Mouse (Mus musculus) forebrain, embryonic 16.5 days (tissue): ENCODE results near the gene Scfd2. TPM values are rescaled to one million over a fixed set of nuclear protein-coding genes. Genes with fewer than 3 reads are reported as not detected.
A peak's percentile ranks its signal among the peaks of the same experiment; 100 is the strongest.

Experiments
- ATAC-seq: fragments of 200-750 bp; cut with Nextera tagmentation; 2 replicates; pipeline ENCODE4 v1.8.0; 2017; ENCODE audit warnings: mild to moderate bottlenecking, moderate library complexity
- H3K27ac ChIP-seq: fragments of 300-500 bp; sonication (generic); 2 replicates; pipeline ENCODE4 v1.5.1; 2014; ENCODE audit warnings: low read length, control low read depth
- H3K27me3 ChIP-seq: fragments of 300-500 bp; sonication (generic); replicated peaks from 2 replicates; pipeline ENCODE4 v1.6.1; 2014; ENCODE audit warnings: low read length; ENCODE audit not compliant: control insufficient read depth, insufficient read depth
- H3K36me3 ChIP-seq: fragments of 300-500 bp; sonication (generic); 2 replicates; pipeline ENCODE4 v1.6.1; 2014; ENCODE audit not compliant: control insufficient read depth, insufficient read depth
- H3K4me1 ChIP-seq: fragments of 300-500 bp; sonication (generic); replicated peaks from 2 replicates; pipeline ENCODE4 v1.6.1; 2014; ENCODE audit warnings: low read length; ENCODE audit not compliant: control insufficient read depth, insufficient read depth
- H3K4me2 ChIP-seq: fragments of 300-500 bp; sonication (generic); 2 replicates; pipeline ENCODE4 v1.6.1; 2014; ENCODE audit warnings: mild to moderate bottlenecking, low read length, control low read depth
- H3K4me3 ChIP-seq: fragments of 300-500 bp; sonication (generic); replicated peaks from 2 replicates; pipeline ENCODE4 v1.5.1; 2014; ENCODE audit warnings: mild to moderate bottlenecking, low read length, control low read depth
- H3K9ac ChIP-seq: fragments of 300-500 bp; sonication (generic); replicated peaks from 2 replicates; pipeline ENCODE4 v1.6.1; 2014; ENCODE audit warnings: low read depth, low read length, control low read depth
- H3K9me3 ChIP-seq: fragments of 300-500 bp; sonication (generic); 2 replicates; pipeline ENCODE4 v1.6.1; 2016; ENCODE audit warnings: low read length; ENCODE audit not compliant: control insufficient read depth
- WGBS: fragments of 180-500 bp; shearing (Covaris S2); extraction: QIAGEN DNeasy Blood & Tissue Kit; methylation state at CpG from one replicate; pipeline ENCODE4 v1.1.7; 2014; 5-methylcytosine and 5-hydroxymethylcytosine counted together
- polyA plus RNA-seq: library from polyadenylated mRNA; unstranded; fragments of >200 nt; fragmentation: Nextera tagmentation; extraction: Ambion mirVana; gene quantifications from 2 replicates; pipeline ENCODE4 v1.2.1, GENCODE M21; 2015

Scfd2 gene
- polyA plus RNA-seq, 1 experiment from 2014 or later: 28.4 TPM

DNA sequence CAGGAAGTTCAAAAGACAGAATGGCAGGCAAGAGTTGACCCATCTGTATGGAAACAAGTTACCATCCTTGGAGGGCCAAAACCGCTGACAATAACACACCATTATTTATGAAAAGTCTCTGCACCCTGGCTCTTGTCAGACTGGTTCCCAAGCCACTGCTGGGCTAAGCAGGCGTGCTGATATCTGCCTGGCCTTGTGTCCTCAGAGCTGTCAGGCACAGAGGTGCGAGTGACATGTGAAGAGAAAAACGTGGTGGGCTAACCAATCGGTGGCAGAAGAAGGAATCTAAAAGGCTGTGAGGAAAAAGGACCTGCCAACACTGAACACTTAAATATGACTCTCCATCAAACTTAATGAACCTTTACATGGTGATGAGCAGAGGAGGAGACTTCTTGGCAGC, 170.0 kb downstream of the Scfd2 start:
- no peak overlapping the region for H3K4me3 ChIP-seq
- no peak overlapping the region for H3K27ac ChIP-seq
- no peak overlapping the region for H3K9ac ChIP-seq
- H3K4me2 ChIP-seq: no peak overlapping the region
- ATAC-seq: no peak
- WGBS: 82% methylated on average over 5 of the region's 5 CpGs
- H3K36me3 ChIP-seq: no peaks in the 10 kb centered on the region
- H3K9me3 ChIP-seq: no peaks in the 10 kb centered on the region
- peaks cover 6% of the 10 kb centered on the region for H3K4me1 ChIP-seq
- H3K27me3 ChIP-seq: no peaks in the 10 kb centered on the region

- 89% methylated on average over 8 of the region's 8 CpGs for WGBS
- no peaks in the 10 kb centered on the region for H3K27me3 ChIP-seq
- H3K36me3 ChIP-seq: no peaks in the 10 kb centered on the region
- no peak for ATAC-seq
- H3K9me3 ChIP-seq: no peaks in the 10 kb centered on the region
- H3K4me3 ChIP-seq: no peak overlapping the region
- no peak overlapping the region for H3K4me2 ChIP-seq
- H3K4me1 ChIP-seq: no peaks in the 10 kb centered on the region
- H3K9ac ChIP-seq: no peak overlapping the region
- H3K27ac ChIP-seq: no peak overlapping the region
Measured at GRCm38 (mm10) chr5:74358033-74358432, 173.5 kb downstream of the Scfd2 start.

- H3K27ac ChIP-seq: no peak overlapping the region
- H3K36me3 ChIP-seq: no peaks in the 10 kb centered on the region
- H3K4me2 ChIP-seq: no peak overlapping the region
- ATAC-seq: no peak
- WGBS: 68% methylated on average over 2 of the region's 2 CpGs
- no peaks in the 10 kb centered on the region for H3K27me3 ChIP-seq
- H3K4me3 ChIP-seq: no peak overlapping the region
- no peaks in the 10 kb centered on the region for H3K4me1 ChIP-seq
- H3K9ac ChIP-seq: no peak overlapping the region
- no peaks in the 10 kb centered on the region for H3K9me3 ChIP-seq
Measured at GRCm38 (mm10) chr5:74355416-74356177, 176.0 kb downstream of the Scfd2 start.

GRCm38 (mm10) chr5:74350909-74351308, 180.7 kb downstream of the Scfd2 start:
- no peaks in the 10 kb centered on the region for H3K9me3 ChIP-seq
- H3K27ac ChIP-seq: no peak overlapping the region
- no peak overlapping the region for H3K4me2 ChIP-seq
- H3K9ac ChIP-seq: no peak overlapping the region
- no peaks in the 10 kb centered on the region for H3K4me1 ChIP-seq
- no peaks in the 10 kb centered on the region for H3K36me3 ChIP-seq
- no peak overlapping the region for H3K4me3 ChIP-seq
- no peaks in the 10 kb centered on the region for H3K27me3 ChIP-seq
- ATAC-seq: no peak
- 80% methylated on average over 4 of the region's 4 CpGs for WGBS

DNA sequence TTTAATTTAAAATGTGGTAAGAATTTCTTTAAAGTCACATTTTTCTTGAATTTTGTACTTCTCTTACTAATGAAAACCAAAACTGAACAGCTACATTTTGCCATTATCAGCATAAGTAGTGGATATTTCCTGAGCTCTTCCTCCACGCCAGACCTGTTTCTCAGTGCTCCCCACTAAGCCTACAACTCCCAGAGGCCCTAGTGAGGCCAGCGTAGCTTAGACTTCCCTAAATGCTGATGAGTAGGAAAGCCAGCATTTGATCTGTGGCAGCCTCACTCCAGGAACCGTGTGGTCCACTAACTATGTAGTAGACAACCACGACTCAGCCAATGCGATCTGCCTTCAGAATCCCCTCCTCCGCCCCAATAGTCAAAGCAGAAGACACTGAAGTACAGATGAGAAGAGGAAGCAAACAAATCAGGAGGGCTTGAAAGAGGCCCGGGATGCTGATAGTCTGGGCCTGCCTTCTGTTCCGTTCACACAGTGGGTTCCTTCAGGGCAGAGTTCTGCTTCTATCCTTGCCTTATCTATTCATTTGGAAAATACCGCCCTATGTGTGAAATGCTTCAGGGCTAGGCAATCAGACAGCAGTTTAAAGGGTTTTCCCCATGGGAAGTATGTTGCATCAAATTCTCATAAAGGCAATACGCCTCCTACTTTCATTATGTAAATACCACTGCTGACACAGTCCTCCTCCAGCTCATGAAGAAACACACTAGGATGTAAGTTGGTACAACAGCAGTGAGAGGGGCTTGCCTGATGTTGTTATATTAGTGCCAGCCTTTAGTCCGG, 183.3 kb downstream of the Scfd2 start:
- Histone ChIP-seq H3K4me1 (no peaks in the 10 kb centered on the region), H3K27me3 (no peaks in the 10 kb centered on the region), H3K9me3 (no peaks in the 10 kb centered on the region), H3K9ac (no peak overlapping the region), H3K4me2 (no peak overlapping the region), H3K36me3 (no peaks in the 10 kb centered on the region), H3K27ac (no peak overlapping the region), H3K4me3 (no peak overlapping the region)
- 81% methylated on average over 11 of the region's 11 CpGs for WGBS
- ATAC-seq: no peak

DNA sequence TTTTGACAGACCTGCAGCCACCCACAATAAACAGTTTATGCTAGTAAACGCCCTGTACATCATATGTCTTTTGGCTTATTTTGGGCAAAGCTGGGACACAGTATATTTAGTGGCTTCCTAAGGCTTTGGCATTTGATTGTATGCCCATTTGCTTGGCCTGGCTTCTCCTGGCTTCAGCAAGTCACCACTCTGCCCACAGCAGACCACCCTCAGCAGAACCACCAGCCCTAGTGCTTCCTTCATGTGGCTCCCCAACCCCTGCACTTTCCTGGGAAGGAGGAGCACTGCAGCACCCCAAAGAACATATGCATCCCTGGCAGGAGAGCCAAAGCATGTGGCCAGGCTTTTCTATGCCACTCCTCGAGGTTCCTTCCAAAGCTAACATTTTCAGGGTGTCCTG, 188.5 kb downstream of the Scfd2 start:
- H3K9ac ChIP-seq: no peak overlapping the region
- 62% methylated on average over 2 of the region's 2 CpGs for WGBS
- H3K4me2 ChIP-seq: no peak overlapping the region
- no peaks in the 10 kb centered on the region for H3K9me3 ChIP-seq
- no peaks in the 10 kb centered on the region for H3K36me3 ChIP-seq
- no peak for ATAC-seq
- H3K27ac ChIP-seq: no peak overlapping the region
- no peaks in the 10 kb centered on the region for H3K4me1 ChIP-seq
- no peak overlapping the region for H3K4me3 ChIP-seq
- H3K27me3 ChIP-seq: no peaks in the 10 kb centered on the region

- no peak for ATAC-seq
- Histone ChIP-seq H3K36me3 (no peaks in the 10 kb centered on the region), H3K4me3 (no peak overlapping the region), H3K27me3 (no peaks in the 10 kb centered on the region), H3K9ac (no peak overlapping the region), H3K4me2 (no peak overlapping the region), H3K9me3 (no peaks in the 10 kb centered on the region), H3K27ac (no peak overlapping the region), H3K4me1 (peaks cover 2% of the 10 kb centered on the region)
Measured at GRCm38 (mm10) chr5:74342557-74342956, 189.0 kb downstream of the Scfd2 start.

- 0 out of 2 replicates have a peak, but pooled peaks have one; percentile 19 for ATAC-seq
- Histone ChIP-seq H3K36me3 (no peaks in the 10 kb centered on the region), H3K4me2 (no peak overlapping the region), H3K4me3 (no peak overlapping the region), H3K27me3 (no peaks in the 10 kb centered on the region), H3K9ac (no peak overlapping the region), H3K9me3 (no peaks in the 10 kb centered on the region), H3K27ac (no peak overlapping the region), H3K4me1 (peaks cover 19% of the 10 kb centered on the region)
- 95% methylated on average over 3 of the region's 3 CpGs for WGBS
Measured at GRCm38 (mm10) chr5:74337491-74337890, 194.1 kb downstream of the Scfd2 start.

DNA sequence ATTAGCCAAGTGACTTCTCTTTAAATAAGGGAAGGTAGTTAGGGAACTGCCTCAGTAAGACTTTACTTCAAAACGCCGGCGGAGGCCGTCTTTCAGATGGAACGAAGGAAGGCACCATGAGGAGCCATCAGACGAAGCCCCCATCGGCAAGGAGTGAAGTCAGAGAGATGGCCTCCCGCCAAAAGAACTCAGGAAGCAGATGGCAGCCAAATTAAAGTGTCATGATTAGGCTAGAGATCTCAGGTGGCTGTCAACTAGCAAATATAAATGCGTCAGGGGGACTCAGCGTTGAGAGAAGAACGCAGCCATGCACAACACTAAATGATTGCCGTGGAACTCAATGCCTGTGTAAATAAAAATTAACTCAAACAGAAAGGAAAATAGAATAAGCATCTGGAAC, 194.8 kb downstream of the Scfd2 start:
- WGBS: 24% methylated on average over 12 of the region's 12 CpGs
- no peak overlapping the region for H3K4me3 ChIP-seq
- no peaks in the 10 kb centered on the region for H3K27me3 ChIP-seq
- H3K9ac ChIP-seq: no peak overlapping the region
- ATAC-seq: peak; percentile 88
- H3K27ac ChIP-seq: peak overlapping the region; percentile 37; the same call in 1 of the 2 replicates
- H3K4me2 ChIP-seq: peak overlapping the region; percentile 19; the same call in 1 of the 2 replicates
- H3K9me3 ChIP-seq: no peaks in the 10 kb centered on the region
- peaks cover 19% of the 10 kb centered on the region for H3K4me1 ChIP-seq
- H3K36me3 ChIP-seq: no peaks in the 10 kb centered on the region
